Mouse (Mus musculus): ENCODE measurements at regions not wholly inside any gene's neighbourhood (a gene's known extent, or its start where the extent isn't known, plus 50 kb on each side); places are given as distances from the start of the nearest gene placed in this dataset.

GRCm38 (mm10) chr6:50981702-50982309, 327.6 kb upstream of the Npvf start:
- no peaks in the 10 kb centered on the region for H3K4me1 ChIP-seq
- no peak overlapping the region for H3K27ac ChIP-seq
- no peak for ATAC-seq

DNA sequence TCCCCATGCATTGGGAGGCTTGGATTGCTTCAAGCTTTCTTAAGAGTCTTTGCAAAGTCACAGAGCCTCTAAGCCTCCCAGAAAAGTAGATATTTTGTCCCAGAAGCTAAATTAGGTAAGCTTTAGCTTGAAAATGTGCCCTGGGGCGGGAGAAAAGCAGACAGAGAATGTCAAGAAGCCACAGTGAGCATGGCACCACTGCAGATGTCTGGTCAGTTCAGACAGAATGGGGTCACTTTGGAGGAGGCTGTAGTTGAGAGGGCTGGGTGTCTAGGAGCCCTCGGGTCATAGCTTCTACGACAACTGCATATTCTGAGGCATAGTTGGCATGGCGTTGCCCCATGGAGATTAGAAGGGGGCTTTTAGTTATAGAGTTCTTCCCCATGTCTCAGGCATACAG, 328.6 kb upstream of the Npvf start:
- Histone ChIP-seq H3K27me3 (replicated peaks) (no peaks in the 10 kb centered on the region), H3K4me3 (no peak overlapping the region), H3K9me3 (replicated peaks) (no peaks in the 10 kb centered on the region), H3K36me3 (no peaks in the 10 kb centered on the region), H3K27ac (no peak overlapping the region), H3K4me1 (no peaks in the 10 kb centered on the region), H3K9ac (no peak overlapping the region), H3K4me2 (no peak overlapping the region)
- ATAC-seq, result no peak
- WGBS (ENCODE audit: insufficient replicate concordance), result 51% methylated on average over 4 of the region's 4 CpGs

More at GRCm38 (mm10) chr6:50981702-50982309, 327.6 kb upstream of the Npvf start:
- no peak overlapping the region for H3K4me3 ChIP-seq
- no peaks in the 10 kb centered on the region for H3K27me3 ChIP-seq (replicated peaks)
- 63% methylated on average over 7 of the region's 7 CpGs for WGBS (ENCODE audit: insufficient replicate concordance)
- no peaks in the 10 kb centered on the region for H3K36me3 ChIP-seq
- H3K9me3 ChIP-seq (replicated peaks), result no peaks in the 10 kb centered on the region
- H3K4me2 ChIP-seq, result no peak overlapping the region
- no peak overlapping the region for H3K9ac ChIP-seq

DNA sequence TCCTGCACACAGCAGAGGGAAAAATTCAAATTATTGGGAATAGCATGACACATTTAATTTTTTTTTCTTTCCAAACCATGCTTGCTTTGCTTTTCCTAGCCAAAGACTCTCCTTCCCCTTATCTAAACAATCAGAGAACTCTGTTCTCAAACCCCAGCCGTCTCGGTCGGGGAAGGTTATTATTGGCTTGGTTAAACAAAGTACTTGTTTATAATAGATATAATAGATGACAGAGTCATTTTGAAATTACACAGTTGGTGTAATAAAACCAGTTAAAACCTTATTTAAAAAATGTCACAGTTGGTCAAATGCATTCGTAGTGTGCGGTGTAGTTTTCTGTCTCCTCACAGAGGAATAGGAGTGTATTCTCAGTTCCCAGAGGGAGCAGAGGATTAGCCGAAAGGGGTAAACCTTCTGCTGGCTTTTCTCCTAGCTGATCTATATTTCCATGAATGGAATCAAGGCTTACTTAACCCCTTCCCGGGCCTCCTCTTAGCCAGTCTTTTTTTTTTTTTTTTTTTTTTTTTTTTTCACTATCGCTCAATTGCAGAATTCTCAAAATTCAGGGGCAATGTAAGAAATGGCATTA, 329.4 kb upstream of the Npvf start:
- ATAC-seq, result no peak
- 56% methylated on average over 8 of the region's 8 CpGs for WGBS (ENCODE audit: insufficient replicate concordance)
- Histone ChIP-seq H3K4me3 (no peak overlapping the region), H3K36me3 (no peaks in the 10 kb centered on the region), H3K9me3 (replicated peaks) (no peaks in the 10 kb centered on the region), H3K4me1 (no peaks in the 10 kb centered on the region), H3K27ac (no peak overlapping the region), H3K9ac (no peak overlapping the region), H3K4me2 (no peak overlapping the region), H3K27me3 (replicated peaks) (no peaks in the 10 kb centered on the region)

DNA sequence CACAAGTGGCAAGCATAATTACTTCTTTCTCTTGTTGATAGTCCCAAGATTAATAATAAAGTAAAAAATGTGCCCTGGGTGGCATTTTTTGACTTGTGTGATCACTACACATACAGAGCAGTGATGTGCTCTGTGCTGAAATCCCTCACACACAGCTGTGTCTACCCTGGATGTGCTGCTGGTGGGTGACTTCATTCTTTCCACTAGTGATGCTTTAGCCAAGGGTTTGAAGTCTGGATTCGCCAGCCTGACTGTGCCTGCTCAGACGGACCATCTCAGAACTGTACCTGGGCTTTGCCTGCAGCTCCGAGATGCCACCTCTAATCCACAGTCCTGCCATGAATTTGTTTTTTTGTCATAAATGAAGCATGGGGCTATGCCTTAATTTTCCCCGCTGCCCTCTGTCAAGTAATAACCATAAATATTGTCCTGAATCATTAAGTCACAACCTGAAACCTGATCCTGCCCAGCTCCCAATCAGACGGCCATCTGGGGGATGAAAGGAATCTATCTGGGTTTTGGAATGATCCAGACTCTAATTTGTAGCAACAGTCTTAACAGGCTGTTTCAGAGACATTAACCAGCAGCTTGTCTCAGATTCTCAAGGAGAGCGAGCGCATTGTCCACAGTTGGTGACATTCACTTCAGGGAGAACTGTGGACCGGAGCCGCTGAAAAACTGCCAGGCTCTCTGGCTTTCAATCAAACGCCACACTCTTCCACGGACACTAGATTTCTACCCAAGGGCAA, 330.1 kb upstream of the Npvf start:
- H3K4me2 ChIP-seq, result no peak overlapping the region
- no peaks in the 10 kb centered on the region for H3K9me3 ChIP-seq (replicated peaks)
- ATAC-seq, result no peak
- no peak overlapping the region for H3K4me3 ChIP-seq
- no peaks in the 10 kb centered on the region for H3K4me1 ChIP-seq
- no peaks in the 10 kb centered on the region for H3K36me3 ChIP-seq
- H3K27ac ChIP-seq, result no peak overlapping the region
- 70% methylated on average over 11 of the region's 11 CpGs for WGBS (ENCODE audit: insufficient replicate concordance)
- no peak overlapping the region for H3K9ac ChIP-seq
- H3K27me3 ChIP-seq (replicated peaks), result no peaks in the 10 kb centered on the region

- H3K4me1 ChIP-seq, result no peaks in the 10 kb centered on the region
- no peaks in the 10 kb centered on the region for H3K27me3 ChIP-seq (replicated peaks)
- H3K27ac ChIP-seq, result no peak overlapping the region
- H3K9me3 ChIP-seq (replicated peaks), result no peaks in the 10 kb centered on the region
- no peak overlapping the region for H3K9ac ChIP-seq
- ATAC-seq, result no peak
- no peak overlapping the region for H3K4me3 ChIP-seq
- 62% methylated on average over 9 of the region's 9 CpGs for WGBS (ENCODE audit: insufficient replicate concordance)
- no peak overlapping the region for H3K4me2 ChIP-seq
- no peaks in the 10 kb centered on the region for H3K36me3 ChIP-seq
Observed at GRCm38 (mm10) chr6:50986270-50986924, 332.2 kb upstream of the Npvf start.

DNA sequence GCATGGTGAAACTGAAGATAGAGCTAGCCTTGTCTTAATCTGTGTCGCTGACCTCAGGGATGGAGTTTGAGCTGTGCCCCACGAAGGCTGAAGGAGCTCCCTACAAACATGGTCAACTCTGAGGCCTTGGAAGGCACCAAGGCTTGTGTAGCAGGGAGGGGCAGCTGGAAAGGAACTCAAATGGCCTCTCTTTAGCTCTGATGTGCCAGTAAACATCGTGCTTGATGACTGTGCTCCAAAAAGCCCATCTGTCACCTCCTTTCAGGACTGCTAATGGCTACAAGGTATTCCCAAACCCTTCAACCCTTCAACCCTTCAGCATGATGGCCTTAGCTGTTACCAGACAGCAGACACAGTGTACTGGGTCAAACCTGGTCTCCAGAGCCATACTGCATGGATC, 334.3 kb upstream of the Npvf start:
- Histone ChIP-seq H3K4me2 (no peak overlapping the region), H3K36me3 (no peaks in the 10 kb centered on the region), H3K27me3 (replicated peaks) (no peaks in the 10 kb centered on the region), H3K27ac (no peak overlapping the region), H3K9ac (no peak overlapping the region), H3K9me3 (replicated peaks) (no peaks in the 10 kb centered on the region), H3K4me3 (no peak overlapping the region), H3K4me1 (no peaks in the 10 kb centered on the region)
- ATAC-seq, result no peak
- 65% methylated on average over 3 of the region's 3 CpGs for WGBS (ENCODE audit: insufficient replicate concordance)

- no peaks in the 10 kb centered on the region for H3K36me3 ChIP-seq
- H3K27ac ChIP-seq, result no peak overlapping the region
- H3K4me1 ChIP-seq, result no peaks in the 10 kb centered on the region
- H3K9me3 ChIP-seq (replicated peaks), result no peaks in the 10 kb centered on the region
- WGBS (ENCODE audit: insufficient replicate concordance), result 69% methylated on average over 8 of the region's 8 CpGs
- H3K4me3 ChIP-seq, result no peak overlapping the region
- H3K27me3 ChIP-seq (replicated peaks), result no peaks in the 10 kb centered on the region
- no peak overlapping the region for H3K4me2 ChIP-seq
- ATAC-seq, result no peak
- H3K9ac ChIP-seq, result no peak overlapping the region
Observed at GRCm38 (mm10) chr6:50991528-50992125, 337.4 kb upstream of the Npvf start.

GRCm38 (mm10) chr6:50993952-50994351, 339.7 kb upstream of the Npvf start:
- Histone ChIP-seq H3K36me3 (no peaks in the 10 kb centered on the region), H3K27ac (no peak overlapping the region), H3K4me1 (no peaks in the 10 kb centered on the region), H3K9me3 (replicated peaks) (no peaks in the 10 kb centered on the region), H3K4me3 (no peak overlapping the region), H3K4me2 (no peak overlapping the region), H3K9ac (no peak overlapping the region), H3K27me3 (replicated peaks) (no peaks in the 10 kb centered on the region)
- ATAC-seq, result no peak
- WGBS (ENCODE audit: insufficient replicate concordance), result 70% methylated on average over 6 of the region's 6 CpGs

GRCm38 (mm10) chr6:51002713-51003112, 348.5 kb upstream of the Npvf start:
- H3K4me3 ChIP-seq, result no peak overlapping the region
- 53% methylated on average over 7 of the region's 7 CpGs for WGBS (ENCODE audit: insufficient replicate concordance)
- ATAC-seq, result no peak
- no peaks in the 10 kb centered on the region for H3K36me3 ChIP-seq
- H3K4me1 ChIP-seq, result no peaks in the 10 kb centered on the region
- H3K27ac ChIP-seq, result no peak overlapping the region
- no peaks in the 10 kb centered on the region for H3K27me3 ChIP-seq (replicated peaks)
- H3K9me3 ChIP-seq (replicated peaks), result no peaks in the 10 kb centered on the region
- H3K9ac ChIP-seq, result no peak overlapping the region
- H3K4me2 ChIP-seq, result no peak overlapping the region

- Histone ChIP-seq H3K9me3 (replicated peaks) (no peaks in the 10 kb centered on the region), H3K27me3 (replicated peaks) (no peaks in the 10 kb centered on the region), H3K4me1 (no peaks in the 10 kb centered on the region), H3K4me2 (no peak overlapping the region), H3K36me3 (no peaks in the 10 kb centered on the region), H3K27ac (no peak overlapping the region), H3K4me3 (no peak overlapping the region), H3K9ac (no peak overlapping the region)
- ATAC-seq, result no peak
- 64% methylated on average over 11 of the region's 11 CpGs for WGBS (ENCODE audit: insufficient replicate concordance)
Observed at GRCm38 (mm10) chr6:51006074-51006591, 351.9 kb upstream of the Npvf start.

- Histone ChIP-seq H3K4me2 (no peak overlapping the region), H3K9me3 (replicated peaks) (no peaks in the 10 kb centered on the region), H3K4me3 (no peak overlapping the region), H3K27ac (no peak overlapping the region), H3K36me3 (no peaks in the 10 kb centered on the region), H3K4me1 (no peaks in the 10 kb centered on the region), H3K27me3 (replicated peaks) (no peaks in the 10 kb centered on the region), H3K9ac (no peak overlapping the region)
- no peak for ATAC-seq
- WGBS (ENCODE audit: insufficient replicate concordance), result 66% methylated on average over 14 of the region's 14 CpGs
Observed at GRCm38 (mm10) chr6:51009526-51010340, 355.5 kb upstream of the Npvf start.
